Mouse (Mus musculus) frontal cortex, postnatal 10 days (tissue): ENCODE data around the gene Pdcd1.
A peak's percentile ranks its signal among the peaks of the same experiment; 100 is the strongest.
"Not testable (repeated sequence)": the region's sequence is repeated elsewhere in the genome, so short reads cannot be mapped to it uniquely, and the experiment has no call there.

Source experiments
- DNase-seq, 2 experiments: peaks; one replicate each; pipeline ENCODE4 v3.0.0; 2022; ENCODE audit warnings: low spot score in 2 of 2, mixed read lengths in 1 of 2

The Pdcd1 gene

DNA sequence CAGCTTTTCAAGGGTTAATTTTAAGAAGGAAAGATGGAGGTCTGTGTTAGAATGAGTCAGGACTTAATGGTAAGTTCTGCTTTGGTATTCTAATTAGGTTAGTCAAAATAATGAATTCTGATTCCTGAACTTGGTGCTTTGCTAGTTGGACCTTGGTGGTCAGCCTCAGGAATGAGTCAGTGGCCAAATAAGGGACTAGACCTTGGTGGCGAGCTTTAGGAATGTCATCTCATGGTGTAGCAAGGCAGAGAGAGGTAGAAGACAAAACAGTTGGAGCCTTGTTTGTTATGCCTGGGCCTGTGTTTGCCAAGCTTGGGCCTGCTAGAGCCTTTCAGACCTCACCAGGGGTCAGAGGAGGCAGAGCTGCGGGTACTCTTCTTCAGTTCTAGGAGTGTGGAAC, 23.6 kb downstream of the Pdcd1 start:
- no peak for DNase-seq

- DNase-seq, result no peak
Measured at GRCm38 (mm10) chr1:94027506-94028108, 24.7 kb downstream of the Pdcd1 start.

- peak; percentile 14 to 29 for DNase-seq
Measured at GRCm38 (mm10) chr1:94020151-94020550, 32.2 kb downstream of the Pdcd1 start, which contains the start of gene Neu4. Gene Neu4, plus strand, starts transcription at chr1:94020451.

GRCm38 (mm10) chr1:94011643-94012042, 40.7 kb downstream of the Pdcd1 start:
- DNase-seq, result no peak

DNA sequence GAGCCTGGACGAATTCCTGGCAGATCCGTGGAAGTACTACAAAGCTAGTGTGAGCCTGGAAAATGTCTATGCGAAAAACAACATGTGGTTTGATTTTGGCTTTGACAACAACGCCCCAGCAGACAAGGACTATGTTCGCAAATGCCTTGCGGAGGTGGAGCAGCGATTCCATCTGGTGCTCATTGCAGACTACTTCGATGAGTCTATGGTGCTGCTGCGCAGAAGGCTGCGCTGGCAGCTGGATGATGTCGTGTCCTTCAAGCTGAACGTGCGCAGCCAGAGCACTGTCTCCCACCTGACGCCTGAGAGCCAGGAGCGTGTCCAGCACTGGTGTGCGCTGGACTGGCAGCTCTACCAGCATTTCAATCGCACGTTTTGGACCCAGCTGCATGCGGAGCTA, 43.5 kb downstream of the Pdcd1 start:
- DNase-seq, result peak; percentile 40 to 70

GRCm38 (mm10) chr1:94005954-94006506, 46.3 kb downstream of the Pdcd1 start:
- DNase-seq, result peak in 1 of 2 experiments; percentile 32

- DNase-seq, result no peak
Measured at GRCm38 (mm10) chr1:94001023-94001422, 51.3 kb downstream of the Pdcd1 start.

- not testable (repeated sequence) for DNase-seq
Measured at GRCm38 (mm10) chr1:93991491-93991890, 60.9 kb downstream of the Pdcd1 start.

DNA sequence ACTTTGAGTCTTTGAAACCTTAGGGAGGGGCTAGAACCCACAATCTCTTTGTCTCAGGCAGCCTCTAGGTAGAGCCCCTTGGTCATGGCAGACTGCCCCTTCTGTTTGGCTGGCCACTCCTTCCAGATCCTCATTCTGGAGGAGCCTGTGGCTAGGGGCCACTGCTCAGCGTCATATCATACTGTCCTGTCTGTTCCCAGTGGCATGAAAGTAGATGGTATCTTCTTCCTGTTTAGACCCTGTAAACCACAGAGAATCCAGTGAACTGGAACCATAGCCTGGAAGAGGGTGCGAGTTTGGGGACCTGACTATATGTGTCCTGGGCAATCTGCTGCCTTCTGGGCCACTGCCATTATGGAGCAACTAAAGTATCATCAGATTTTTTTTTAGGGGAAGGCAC, 61.3 kb downstream of the Pdcd1 start:
- DNase-seq, result not testable (repeated sequence)

DNA sequence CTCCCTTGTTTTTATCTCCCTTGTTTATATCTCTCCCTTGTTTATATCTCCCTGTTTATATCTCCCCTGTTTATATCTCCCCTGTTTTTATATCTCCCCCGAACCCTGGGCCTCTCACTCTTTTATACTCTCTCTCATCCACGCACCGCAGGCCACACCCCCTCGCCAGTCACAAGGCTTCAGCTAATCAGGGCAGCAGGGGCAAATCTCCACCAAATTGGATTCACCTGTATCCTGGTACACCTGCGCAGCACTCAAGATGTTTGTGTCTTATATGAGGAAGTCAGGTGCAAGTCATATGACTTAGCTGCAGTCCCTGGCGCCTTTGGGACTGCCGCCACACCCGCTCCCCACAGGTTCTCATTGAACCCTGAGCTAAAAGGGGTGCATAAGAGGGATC, 62.1 kb downstream of the Pdcd1 start, which contains the start of gene Gal3st2c:
Gal3st2c (plus strand) TSS at position 301 of the 400 bp plus-strand sequence.
- not testable (repeated sequence) for DNase-seq

GRCm38 (mm10) chr1:93988786-93989185, 63.6 kb downstream of the Pdcd1 start:
- no peak for DNase-seq
